Mouse (Mus musculus): ENCODE measurements at regions not wholly inside any gene's neighbourhood (a gene's known extent, or its start where the extent isn't known, plus 50 kb on each side); places are given as distances from the start of the nearest gene placed in this dataset.

- TF ChIP-seq GATA1 (IDR thresholded peaks at IDR 0.05; ENCODE audit: borderline replicate concordance, low read length) (no peak), FLI1 (IDR thresholded peaks at IDR 0.05; ENCODE audit: low read length) (no peak)
These were observed 124.2 kb downstream of the Chst1 start for GRCm38 (mm10) chr2:92723618-92724263.

Measured in megakaryocyte, embryonic 14.5 days (primary cell).